Mouse (Mus musculus) CH12.LX (cell line): ENCODE results near the gene Npy4r.

Experiments used
- CTCF ChIP-seq, 2 experiments: IDR thresholded peaks in 1 of 2; conservative IDR thresholded peaks in 1 of 2; 2 replicates each; pipeline ENCODE4 v1.5.1; 2011 to 2012; ENCODE audit warnings: low read depth in 2 of 2, low read length in 2 of 2, improper control_type of control experiment in 1 of 2, inconsistent platforms in 1 of 2, mild to moderate bottlenecking in 1 of 2, moderate library complexity in 1 of 2
- GABPA ChIP-seq: IDR thresholded peaks from 2 replicates; pipeline ENCODE4 v1.6.1; 2012; ENCODE audit warnings: low read depth, low read length, improper control_type of control experiment, inconsistent platforms; ENCODE audit not compliant: insufficient replicate concordance
- JUND ChIP-seq: conservative IDR thresholded peaks from 2 replicates; pipeline ENCODE4 v1.6.1; 2011; ENCODE audit warnings: low read depth, low read length, improper control_type of control experiment
- KAT2A ChIP-seq: IDR thresholded peaks from 2 replicates; pipeline ENCODE4 v1.6.1; 2012; ENCODE audit warnings: low read length, improper control_type of control experiment, inconsistent platforms; ENCODE audit not compliant: insufficient replicate concordance
- MEF2A ChIP-seq: IDR thresholded peaks from 2 replicates; pipeline ENCODE4 v1.6.1; 2014; ENCODE audit warnings: low read depth, mild to moderate bottlenecking, inconsistent platforms, low read length, improper control_type of control experiment, borderline replicate concordance
- POLR2A ChIP-seq: IDR thresholded peaks from 2 replicates; pipeline ENCODE4 v1.6.1; 2011; ENCODE audit warnings: low read depth, mild to moderate bottlenecking, improper control_type of control experiment, low read length
- UBTF ChIP-seq: IDR thresholded peaks from 2 replicates; pipeline ENCODE4 v1.6.1; 2012; ENCODE audit warnings: low read depth, mild to moderate bottlenecking, inconsistent platforms, low read length, improper control_type of control experiment, moderate library complexity

DNA sequence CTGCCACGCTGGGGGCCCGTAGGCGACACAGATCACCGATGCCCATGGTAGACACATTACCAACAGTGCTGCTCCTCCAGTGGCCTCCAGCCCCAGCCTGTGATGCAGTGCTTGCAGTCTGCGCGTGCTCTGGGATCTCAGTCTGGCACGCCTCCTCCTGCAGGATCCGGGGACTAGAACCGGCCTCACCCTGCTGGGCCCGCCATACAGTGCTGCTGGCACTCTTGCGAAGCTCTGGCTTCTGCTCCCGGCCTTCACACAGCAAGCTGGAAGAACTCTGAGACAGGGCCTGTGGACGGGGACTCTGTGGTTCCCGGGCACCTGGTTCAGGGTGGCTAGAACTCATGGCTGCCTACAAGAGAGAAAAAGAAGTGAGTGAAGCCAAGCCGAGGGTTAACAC lies 43.2 kb upstream of the Npy4r start:
- no peak for TF ChIP-seq GABPA
- TF ChIP-seq MEF2A = no peak
- no peak for TF ChIP-seq POLR2A
- TF ChIP-seq CTCF (conservative IDR thresholded peaks at IDR 0.05 in 1 of 2, IDR thresholded peaks at IDR 0.05 in 1 of 2; ENCODE audit: low read depth in 2 of 2, low read length in 2 of 2) = no peak
- no peak for TF ChIP-seq JUND
- no peak for TF ChIP-seq UBTF
- TF ChIP-seq KAT2A = no peak
